8 mouse cellular contexts compared by ENCODE assay signal in genomic region chr5:76904713-76905404, GRCm38 (mm10). TPM values are rescaled to one million over a fixed set of nuclear protein-coding genes. Genes with fewer than 3 reads are reported as not detected.
DNase-seq lines count a peak whose midpoint lies in the region; ATAC-seq and TF ChIP-seq lines count a peak whose summit lies in the region.

No protein-coding gene starts in this region.

- H3K4me3 ChIP-seq in lung, embryonic 14.5 days (ENCODE audit: low read depth, low read length) = peak overlapping the region; percentile 74
- peak overlapping the region; percentile 91 for H3K4me3 ChIP-seq in bone marrow macrophage, adult 2 months (ENCODE audit: insufficient read depth, low read length)
- H3K4me3 ChIP-seq in forebrain, postnatal 0 days (ENCODE audit: low read depth, low read length) = peak overlapping the region; percentile 80
- peak overlapping the region; percentile 67 for H3K4me3 ChIP-seq in midbrain, embryonic 10.5 days

- TF ChIP-seq POLR2A in bone marrow macrophage, adult 2 months (IDR thresholded peaks at IDR 0.05; ENCODE audit: borderline replicate concordance, low read depth, low read length) = no peak

- H3K27ac ChIP-seq in lung, embryonic 14.5 days (ENCODE audit: low read depth) = peak overlapping the region; percentile 91
- peak overlapping the region; percentile 74 for H3K27ac ChIP-seq in bone marrow macrophage, adult 2 months (ENCODE audit: insufficient read depth, low read depth, low read length)
- H3K27ac ChIP-seq in forebrain, postnatal 0 days (ENCODE audit: low read depth, low read length) = peak overlapping the region; percentile 88
- H3K27ac ChIP-seq in midbrain, embryonic 10.5 days (replicated peaks) = peak overlapping the region; percentile 87

- under 1% methylated on average over 19 of the region's 19 CpGs for WGBS in lung, embryonic 14.5 days
- under 1% methylated on average over 19 of the region's 19 CpGs for WGBS in forebrain, postnatal 0 days
- 4% methylated on average over 19 of the region's 19 CpGs for WGBS in midbrain, embryonic 10.5 days

- intact Hi-C loops in left cerebral cortex, postnatal 10 days (cut with DNase I) = no loop called here

- no peaks in the 10 kb centered on the region for H3K9me3 ChIP-seq in lung, embryonic 14.5 days (ENCODE audit: low read depth, low read length)
- no peaks in the 10 kb centered on the region for H3K9me3 ChIP-seq in forebrain, postnatal 0 days (ENCODE audit: low read length)
- no peaks in the 10 kb centered on the region for H3K9me3 ChIP-seq in midbrain, embryonic 10.5 days (replicated peaks)

- peak; percentile 5 for DNase-seq in lung, embryonic 14.5 days
- no peak for DNase-seq in lung, postnatal 14 days
- DNase-seq in forebrain, postnatal 0 days = no peak
- DNase-seq in midbrain, embryonic 10.5 days (ENCODE audit: low spot score) = peak; percentile 16
- no peak for DNase-seq in adrenal gland, postnatal 10 days
- DNase-seq in left cerebral cortex, postnatal 10 days (ENCODE audit: extremely low spot score in 1 of 2, low spot score in 2 of 2) = no peak
- DNase-seq in thymus, postnatal 10 days (ENCODE audit: low spot score in 2 of 2) = no peak

- no peaks in the 10 kb centered on the region for H3K36me3 ChIP-seq in lung, embryonic 14.5 days (ENCODE audit: insufficient read depth)
- no peaks in the 10 kb centered on the region for H3K36me3 ChIP-seq in forebrain, postnatal 0 days (ENCODE audit: insufficient read depth)
- H3K36me3 ChIP-seq in midbrain, embryonic 10.5 days = peaks cover 12% of the 10 kb centered on the region

- H3K9ac ChIP-seq in lung, embryonic 14.5 days = peak overlapping the region; percentile 87
- H3K9ac ChIP-seq in forebrain, postnatal 0 days = peak overlapping the region; percentile 73

- no peaks in the 10 kb centered on the region for H3K27me3 ChIP-seq in lung, embryonic 14.5 days (ENCODE audit: insufficient read depth, low read length)
- H3K27me3 ChIP-seq in forebrain, postnatal 0 days (ENCODE audit: insufficient read depth, low read length) = no peaks in the 10 kb centered on the region
- H3K27me3 ChIP-seq in midbrain, embryonic 10.5 days (ENCODE audit: low read depth, poor library complexity, severe bottlenecking) = no peaks in the 10 kb centered on the region

- peak overlapping the region; percentile 85 for H3K4me2 ChIP-seq in lung, embryonic 14.5 days
- peak overlapping the region; percentile 62 for H3K4me2 ChIP-seq in forebrain, postnatal 0 days (ENCODE audit: low read depth)

- no peak for TF ChIP-seq CTCF in lung, embryonic 14.5 days (IDR thresholded peaks at IDR 0.05; ENCODE audit: low read depth)
- TF ChIP-seq CTCF in bone marrow macrophage, adult 2 months (IDR thresholded peaks at IDR 0.05; ENCODE audit: low read depth, low read length) = no peak
- no peak for TF ChIP-seq CTCF in forebrain, postnatal 0 days (IDR thresholded peaks at IDR 0.05; ENCODE audit: low read depth)

- peak; percentile 81; the same call in 1 of the 2 replicates for ATAC-seq in lung, embryonic 14.5 days (ENCODE audit: insufficient read depth)
- ATAC-seq in forebrain, postnatal 0 days = peak; percentile 44

- H3K4me1 ChIP-seq in lung, embryonic 14.5 days (ENCODE audit: insufficient read depth) = no peaks in the 10 kb centered on the region
- peaks cover 7% of the 10 kb centered on the region; the same call in 1 of the 2 replicates for H3K4me1 ChIP-seq in bone marrow macrophage, adult 2 months (ENCODE audit: control insufficient read depth, insufficient read depth, low read length)
- H3K4me1 ChIP-seq in forebrain, postnatal 0 days (ENCODE audit: insufficient read depth) = no peaks in the 10 kb centered on the region
- H3K4me1 ChIP-seq in midbrain, embryonic 10.5 days = peaks cover 11% of the 10 kb centered on the region

RNA-seq across cellular contexts. Expression of gene Aasdh, which starts 0.5 kb away (rescaled TPM):
- polyA plus RNA-seq in lung, embryonic 14.5 days (2014; fragmentation: Nextera tagmentation; extraction: Ambion mirVana) = 20.4 and 22.8 TPM in 2 replicates
- 19.6 and 19.8 TPM in 2 replicates for polyA plus RNA-seq in bone marrow macrophage, adult 2 months (2012; ENCODE audit: insufficient read depth, insufficient read length, missing spikeins)
- total RNA-seq in forebrain, postnatal 0 days (2014; rRNA removed) = 16.1 and 18.8 TPM in 2 replicates
- 6.7 and 13.3 TPM in 2 replicates for polyA plus RNA-seq in forebrain, postnatal 0 days (2015; fragmentation: Nextera tagmentation; extraction: Ambion mirVana)
- 22.3 and 24.3 TPM in 2 replicates for polyA plus RNA-seq in midbrain, embryonic 10.5 days (2016; fragmentation: Nextera tagmentation; extraction: Ambion mirVana)
- total RNA-seq in adrenal gland, postnatal 10 days (2021) = 10 to 100 TPM; 17.4 to 25.7 TPM
- total RNA-seq in left cerebral cortex, postnatal 10 days (2021) = 10 to 100 TPM; 18.5 to 21.0 TPM

RNA-seq across cellular contexts. Expression of gene Paics, which starts 46.2 kb away (rescaled TPM):
- 291 and 294 TPM in 2 replicates for polyA plus RNA-seq in lung, embryonic 14.5 days (2014; fragmentation: Nextera tagmentation; extraction: Ambion mirVana)
- polyA plus RNA-seq in bone marrow macrophage, adult 2 months (2012; ENCODE audit: insufficient read depth, insufficient read length, missing spikeins) = 109 and 118 TPM in 2 replicates
- 142 and 150 TPM in 2 replicates for total RNA-seq in forebrain, postnatal 0 days (2014; rRNA removed)
- 147 and 152 TPM in 2 replicates for polyA plus RNA-seq in forebrain, postnatal 0 days (2015; fragmentation: Nextera tagmentation; extraction: Ambion mirVana)
- polyA plus RNA-seq in midbrain, embryonic 10.5 days (2016; fragmentation: Nextera tagmentation; extraction: Ambion mirVana) = 444 and 484 TPM in 2 replicates
- total RNA-seq in adrenal gland, postnatal 10 days (2021) = 100 to 1,000 TPM; 193 to 202 TPM
- 100 to 1,000 TPM; 107 to 112 TPM for total RNA-seq in left cerebral cortex, postnatal 10 days (2021)

RNA-seq across cellular contexts. Expression of gene Ppat, which starts 46.5 kb away (rescaled TPM):
- polyA plus RNA-seq in lung, embryonic 14.5 days (2014; fragmentation: Nextera tagmentation; extraction: Ambion mirVana) = 47.0 and 48.8 TPM in 2 replicates
- polyA plus RNA-seq in bone marrow macrophage, adult 2 months (2012; ENCODE audit: insufficient read depth, insufficient read length, missing spikeins) = 5.4 and 7.6 TPM in 2 replicates
- 15.3 and 16.1 TPM in 2 replicates for total RNA-seq in forebrain, postnatal 0 days (2014; rRNA removed)
- polyA plus RNA-seq in forebrain, postnatal 0 days (2015; fragmentation: Nextera tagmentation; extraction: Ambion mirVana) = 10.5 and 11.2 TPM in 2 replicates
- 46.1 and 58.0 TPM in 2 replicates for polyA plus RNA-seq in midbrain, embryonic 10.5 days (2016; fragmentation: Nextera tagmentation; extraction: Ambion mirVana)
- total RNA-seq in adrenal gland, postnatal 10 days (2021) = 10 to 100 TPM; 22.4 to 27.0 TPM
- 10 to 100 TPM; 19.9 to 23.2 TPM for total RNA-seq in left cerebral cortex, postnatal 10 days (2021)

Comparison
In these comparisons a context has a peak if more than half of its experiments do, and no peak if none do; other contexts are left out.
1. DNase-seq: peak in lung, embryonic 14.5 days (single experiment) and midbrain, embryonic 10.5 days (single experiment); none in lung, postnatal 14 days (single experiment), forebrain, postnatal 0 days (single experiment), adrenal gland, postnatal 10 days (single experiment), left cerebral cortex, postnatal 10 days (0 of 2) and thymus, postnatal 10 days (0 of 2).
2. Peak in every context shown above with its lines, with median percentiles within 50 percentile points of each other: H3K27ac ChIP-seq and H3K4me3 ChIP-seq.